Mouse (Mus musculus) CH12.LX (cell line): ENCODE results near the gene Anp32a. TPM values are rescaled to one million over a fixed set of nuclear protein-coding genes. Genes with fewer than 3 reads are reported as not detected.

Source experiments
- DNase-seq: peaks from one replicate; pipeline ENCODE4 v3.0.0-alpha.2; 2013; ENCODE audit errors: extremely low read depth
- H3K27ac ChIP-seq: 2 replicates; pipeline ENCODE4 v1.5.1; 2012; ENCODE audit warnings: low read depth, mild to moderate bottlenecking, control low read depth, moderate library complexity; ENCODE audit not compliant: insufficient read depth
- H3K27me3 ChIP-seq: replicated peaks from 2 replicates; pipeline ENCODE3; 2012; ENCODE audit warnings: inconsistent platforms
- H3K36me3 ChIP-seq, 2 experiments: replicated peaks in 1 of 2; 2 replicates each; pipeline versions ENCODE3 to v1.6.1; 2012; ENCODE audit warnings: inconsistent platforms in 1 of 2, low read length in 1 of 2, mild to moderate bottlenecking in 1 of 2, mixed read lengths in 1 of 2, moderate library complexity in 1 of 2; ENCODE audit not compliant: control insufficient read depth in 1 of 2, insufficient read depth in 1 of 2
- H3K4me1 ChIP-seq, 2 experiments: 2 replicates each; pipeline ENCODE4 v1.6.1; 2012; ENCODE audit warnings: inconsistent platforms in 1 of 2, moderate library complexity in 1 of 2; ENCODE audit not compliant: insufficient read depth in 2 of 2, control insufficient read depth in 1 of 2
- H3K4me2 ChIP-seq: 2 replicates; pipeline ENCODE4 v1.6.1; 2012; ENCODE audit warnings: low read depth, mild to moderate bottlenecking, control low read depth; ENCODE audit not compliant: poor library complexity, insufficient read depth, severe bottlenecking
- H3K4me3 ChIP-seq, 3 experiments: fragments of 150-350 bp in 1 of 3; sonication (generic) in 1 of 3; replicated peaks in 1 of 3; 2 replicates each; pipeline versions ENCODE3 to v1.5.1; 2011 to 2012; ENCODE audit warnings: low read depth in 2 of 3, low read length in 2 of 3, mild to moderate bottlenecking in 2 of 3, moderate library complexity in 2 of 3, control low read depth in 1 of 3, improper control_type of control experiment in 1 of 3, inconsistent platforms in 1 of 3, mixed read lengths in 1 of 3; ENCODE audit not compliant: poor library complexity in 1 of 3
- H3K79me2 ChIP-seq: replicated peaks from 2 replicates; pipeline ENCODE4 v1.6.1; 2012; ENCODE audit warnings: mild to moderate bottlenecking, moderate library complexity; ENCODE audit not compliant: control insufficient read depth, poor library complexity, insufficient read depth, severe bottlenecking; ENCODE audit errors: extremely low read depth
- H3K9ac ChIP-seq: 2 replicates; pipeline ENCODE4 v1.6.1; 2012; ENCODE audit warnings: low read depth, mild to moderate bottlenecking, control low read depth, moderate library complexity; ENCODE audit not compliant: insufficient read depth
- H3K9me3 ChIP-seq: replicated peaks from 2 replicates; pipeline ENCODE3; 2012; ENCODE audit warnings: low read length, inconsistent platforms, mixed read lengths
- CHD1 ChIP-seq: IDR thresholded peaks from 2 replicates; pipeline ENCODE4 v1.6.1; 2012; ENCODE audit warnings: low read depth, low read length, improper control_type of control experiment, inconsistent platforms
- CHD2 ChIP-seq: IDR thresholded peaks from 2 replicates; pipeline ENCODE4 v1.6.1; 2011; ENCODE audit warnings: low read length, improper control_type of control experiment
- CTCF ChIP-seq, 2 experiments: IDR thresholded peaks in 1 of 2; conservative IDR thresholded peaks in 1 of 2; 2 replicates each; pipeline ENCODE4 v1.5.1; 2011 to 2012; ENCODE audit warnings: low read depth in 2 of 2, low read length in 2 of 2, improper control_type of control experiment in 1 of 2, inconsistent platforms in 1 of 2, mild to moderate bottlenecking in 1 of 2, moderate library complexity in 1 of 2
- E2F4 ChIP-seq: IDR thresholded peaks from 2 replicates; pipeline ENCODE4 v1.6.1; 2011; ENCODE audit warnings: low read depth, low read length, improper control_type of control experiment; ENCODE audit not compliant: insufficient replicate concordance
- ELF1 ChIP-seq: IDR thresholded peaks from 2 replicates; pipeline ENCODE4 v1.6.1; 2014; ENCODE audit warnings: low read depth, mild to moderate bottlenecking, inconsistent platforms, low read length, improper control_type of control experiment
- ETS1 ChIP-seq: conservative IDR thresholded peaks from 2 replicates; pipeline ENCODE4 v1.6.1; 2012; ENCODE audit warnings: low read depth, mild to moderate bottlenecking, inconsistent platforms, low read length, improper control_type of control experiment, moderate library complexity
- GABPA ChIP-seq: IDR thresholded peaks from 2 replicates; pipeline ENCODE4 v1.6.1; 2012; ENCODE audit warnings: low read depth, low read length, improper control_type of control experiment, inconsistent platforms; ENCODE audit not compliant: insufficient replicate concordance
- HCFC1 ChIP-seq: IDR thresholded peaks from 2 replicates; pipeline ENCODE4 v1.6.1; 2012; ENCODE audit warnings: low read depth, mild to moderate bottlenecking, inconsistent platforms, low read length, improper control_type of control experiment
- IRF4 ChIP-seq: IDR thresholded peaks from 2 replicates; pipeline ENCODE4 v1.6.1; 2014; ENCODE audit warnings: low read depth, mild to moderate bottlenecking, inconsistent platforms, low read length, improper control_type of control experiment
- JUN ChIP-seq: IDR thresholded peaks from 2 replicates; pipeline ENCODE4 v1.6.1; 2011; ENCODE audit warnings: low read depth, mild to moderate bottlenecking, low read length, improper control_type of control experiment, moderate library complexity; ENCODE audit not compliant: insufficient read depth
- KAT2A ChIP-seq: IDR thresholded peaks from 2 replicates; pipeline ENCODE4 v1.6.1; 2012; ENCODE audit warnings: low read length, improper control_type of control experiment, inconsistent platforms; ENCODE audit not compliant: insufficient replicate concordance
- MAX ChIP-seq: IDR thresholded peaks from 2 replicates; pipeline ENCODE4 v1.6.1; 2011; ENCODE audit warnings: low read length, improper control_type of control experiment
- MAZ ChIP-seq: IDR thresholded peaks from 2 replicates; pipeline ENCODE4 v1.6.1; 2012; ENCODE audit warnings: low read depth, mild to moderate bottlenecking, inconsistent platforms, low read length, improper control_type of control experiment, moderate library complexity
- MEF2A ChIP-seq: IDR thresholded peaks from 2 replicates; pipeline ENCODE4 v1.6.1; 2014; ENCODE audit warnings: low read depth, mild to moderate bottlenecking, inconsistent platforms, low read length, improper control_type of control experiment, borderline replicate concordance
- MXI1 ChIP-seq: IDR thresholded peaks from 2 replicates; pipeline ENCODE4 v1.6.1; 2011; ENCODE audit warnings: mild to moderate bottlenecking, low read depth, low read length, improper control_type of control experiment
- MYC ChIP-seq: IDR thresholded peaks from 2 replicates; pipeline ENCODE4 v1.6.1; 2011; ENCODE audit warnings: low read depth, mild to moderate bottlenecking, improper control_type of control experiment, low read length
- NELFE ChIP-seq: IDR thresholded peaks from 2 replicates; pipeline ENCODE4 v1.6.1; 2011; ENCODE audit warnings: low read depth, low read length, improper control_type of control experiment
- NRF1 ChIP-seq: IDR thresholded peaks from 2 replicates; pipeline ENCODE4 v1.6.1; 2014; ENCODE audit warnings: low read depth, mild to moderate bottlenecking, inconsistent platforms, low read length, improper control_type of control experiment, moderate library complexity
- POLR2A ChIP-seq: IDR thresholded peaks from 2 replicates; pipeline ENCODE4 v1.6.1; 2011; ENCODE audit warnings: low read depth, mild to moderate bottlenecking, improper control_type of control experiment, low read length
- RAD21 ChIP-seq: IDR thresholded peaks from 2 replicates; pipeline ENCODE4 v1.6.1; 2011; ENCODE audit warnings: low read depth, mild to moderate bottlenecking, low read length, improper control_type of control experiment, moderate library complexity
- RCOR1 ChIP-seq: conservative IDR thresholded peaks from 2 replicates; pipeline ENCODE4 v1.6.1; 2012; ENCODE audit warnings: low read depth, mild to moderate bottlenecking, inconsistent platforms, low read length, improper control_type of control experiment
- SIN3A ChIP-seq: IDR thresholded peaks from 2 replicates; pipeline ENCODE4 v1.6.1; 2012; ENCODE audit warnings: low read length, improper control_type of control experiment, inconsistent platforms
- TBP ChIP-seq: conservative IDR thresholded peaks from 2 replicates; pipeline ENCODE4 v1.6.1; 2011; ENCODE audit warnings: low read depth, low read length, improper control_type of control experiment
- TCF12 ChIP-seq: IDR thresholded peaks from 2 replicates; pipeline ENCODE4 v1.6.1; 2014; ENCODE audit warnings: low read depth, mild to moderate bottlenecking, inconsistent platforms, low read length, improper control_type of control experiment
- USF2 ChIP-seq: conservative IDR thresholded peaks from 2 replicates; pipeline ENCODE4 v1.6.1; 2011; ENCODE audit warnings: low read depth, low read length, improper control_type of control experiment
- ZC3H11A ChIP-seq: IDR thresholded peaks from 2 replicates; pipeline ENCODE4 v1.6.1; 2012; ENCODE audit warnings: low read depth, mild to moderate bottlenecking, inconsistent platforms, low read length, improper control_type of control experiment
- ZMIZ1 ChIP-seq: IDR thresholded peaks from 2 replicates; pipeline ENCODE4 v1.6.1; 2012; ENCODE audit warnings: low read depth, mild to moderate bottlenecking, inconsistent platforms, low read length, improper control_type of control experiment
- ZNF384 ChIP-seq: IDR thresholded peaks from 2 replicates; pipeline ENCODE4 v1.6.1; 2012; ENCODE audit warnings: low read depth, low read length, improper control_type of control experiment, inconsistent platforms
- dilution Hi-C: fragments of 300-500 bp; cut with MboI; formaldehyde crosslinking; loops from 2 replicates; pipeline ENCODE4 v1.14.3; 2020; ENCODE audit warnings: low sequenced_read_pairs; ENCODE audit not compliant: extremely low pct_unique_long_range_greater_than_20kb, extremely low pct_ligation_motif_present
- in situ Hi-C: fragments of 300-500 bp; cut with MboI; formaldehyde crosslinking; loops from 3 replicates; pipeline ENCODE4 v1.14.3; 2019; ENCODE audit warnings: low sequenced_read_pairs, low pct_ligation_motif_present, low pct_unique_long_range_greater_than_20kb, mixed read lengths
- polyA plus RNA-seq: library from polyadenylated mRNA; unstranded; fragments of >175 nt; gene quantifications from 2 replicates; pipeline ENCODE4 v1.2.1, GENCODE M21; 2012; ENCODE audit warnings: low read depth; ENCODE audit not compliant: insufficient read length
- total RNA-seq, 2 experiments: library from RNA; depleted of rRNA; stranded (reverse); fragments of 300-350 nt in 1 of 2; fragments of >200 nt in 1 of 2; gene quantifications; 2 replicates each; pipeline ENCODE4 v1.2.3; 2012 to 2014

Gene Anp32a
- total and polyA plus RNA-seq, 3 experiments = 585 to 1,207 (median 869) TPM

GRCm38 (mm10) chr9:62366478-62367458 is 25.7 kb downstream of the Anp32a start:
- TF ChIP-seq NRF1 (no peak), CHD2 (peak; percentile 61; the same call in 1 of the 2 replicates), MAX (peak; percentile 15; the same call in 1 of the 2 replicates), MXI1 (0 out of 2 replicates have a peak, but pooled peaks have one; percentile 23), CHD1 (peak; percentile 77; the same call in 1 of the 2 replicates), TCF12 (0 out of 2 replicates have a peak, but pooled peaks have one; percentile 26), TBP (no peak), MAZ (0 out of 2 replicates have a peak, but pooled peaks have one; percentile 22), HCFC1 (0 out of 2 replicates have a peak, but pooled peaks have one; percentile 8), SIN3A (peak; percentile 47; the same call in 1 of the 2 replicates), POLR2A (no peak), JUN (no peak)
- Histone ChIP-seq H3K4me1 (peaks cover 24 to 88% of the 10 kb centered on the region in 2 experiments), H3K9ac (peak overlapping the region; percentile 82), H3K79me2 (peaks cover 98% of the 10 kb centered on the region), H3K4me3 (peak overlapping the region; percentile 31 to 65 (median 55)), H3K36me3 (peaks cover 0 to 39% of the 10 kb centered on the region in 2 experiments), H3K4me2 (peak overlapping the region; percentile 83), H3K9me3 (no peaks in the 10 kb centered on the region), H3K27me3 (no peaks in the 10 kb centered on the region), H3K27ac (peak overlapping the region; percentile 96)
- DNase-seq = peak; percentile 41
- dilution Hi-C loops (no loop called here), in situ Hi-C loops (no loop called here)

GRCm38 (mm10) chr9:62367510-62368071 is 26.5 kb downstream of the Anp32a start:
- Histone ChIP-seq H3K79me2 (peaks cover 91% of the 10 kb centered on the region), H3K9ac (peak overlapping the region; percentile 82), H3K4me2 (peak overlapping the region; percentile 83), H3K36me3 (peaks cover 2 to 35% of the 10 kb centered on the region in 2 experiments), H3K27me3 (no peaks in the 10 kb centered on the region), H3K4me3 (peak overlapping the region; percentile 55 to 66 (median 65)), H3K4me1 (peaks cover 23 to 86% of the 10 kb centered on the region in 2 experiments), H3K9me3 (no peaks in the 10 kb centered on the region), H3K27ac (peak overlapping the region; percentile 96)
- in situ Hi-C loops = no loop called here
- dilution Hi-C loops = no loop called here
- peak; percentile 53 for DNase-seq
- TF ChIP-seq CTCF (conservative IDR thresholded peaks at IDR 0.05 in 1 of 2, IDR thresholded peaks at IDR 0.05 in 1 of 2; ENCODE audit: low read depth in 2 of 2, low read length in 2 of 2) (no peak), GABPA (no peak), ELF1 (0 out of 2 replicates have a peak, but pooled peaks have one; percentile 36), E2F4 (no peak), MEF2A (no peak), KAT2A (no peak), ZMIZ1 (no peak), NELFE (no peak), ETS1 (no peak), MYC (no peak), MXI1 (peak; percentile 10; the same call in 1 of the 2 replicates), ZC3H11A (no peak), IRF4 (no peak), CHD1 (peak; percentile 29; the same call in 1 of the 2 replicates), SIN3A (no peak), MAX (no peak), USF2 (no peak), RAD21 (no peak), ZNF384 (peak; percentile 14; the same call in 1 of the 2 replicates), RCOR1 (no peak), MAZ (peak; percentile 63; the same call in 1 of the 2 replicates), HCFC1 (no peak)
